ENCODE assay signal across 10 mouse cellular contexts in the genomic region with DNA sequence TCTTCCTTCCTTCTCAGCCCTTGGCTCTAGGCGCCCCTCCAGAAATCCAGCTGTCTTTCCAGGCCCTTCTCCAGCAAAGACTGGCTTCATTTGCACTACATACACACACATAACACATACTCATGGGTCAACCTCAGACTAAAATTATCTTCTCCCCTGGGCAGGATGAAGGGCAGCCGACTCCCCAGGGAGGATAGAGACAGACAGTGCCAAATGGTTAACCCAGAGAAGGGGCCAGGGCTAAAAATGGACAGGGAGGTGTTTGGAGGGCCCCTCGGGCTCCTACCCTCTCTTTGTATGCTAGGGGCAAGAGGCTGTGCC. TPM values are rescaled to one million over a fixed set of nuclear protein-coding genes. Genes with fewer than 3 reads are reported as not detected.
DNase-seq lines count a peak whose midpoint lies in the region; ATAC-seq and TF ChIP-seq lines count a peak whose summit lies in the region.
"Had no signal": no experiment of that assay in that cellular context is flagged by ENCODE, and none has a peak within 500 bp of the region (broad histone marks: within the 10 kb centered on the region; RNA-seq: fewer than 3 reads in every experiment).

No protein-coding gene starts in this region.

- H3K9ac ChIP-seq in stomach, postnatal 0 days (ENCODE audit: low read length): no peak overlapping the region
- H3K9ac ChIP-seq: forebrain, embryonic 12.5 days; stomach, embryonic 15.5 days had no signal

- TF ChIP-seq EP300 in stomach, postnatal 0 days (optimal IDR thresholded peaks at IDR 0.05): no peak

- 71% methylated on average over 3 of the region's 3 CpGs for WGBS in heart, embryonic 10.5 days
- 88% methylated on average over 3 of the region's 3 CpGs for WGBS in thymus, adult 2 months
- WGBS in limb, embryonic 10.5 days: 73% methylated on average over 3 of the region's 3 CpGs
- WGBS in stomach, postnatal 0 days: 56% methylated on average over 3 of the region's 3 CpGs

- TF ChIP-seq POLR2A in thymus, adult 2 months (IDR thresholded peaks at IDR 0.05; ENCODE audit: control insufficient read depth, extremely low read depth, insufficient read depth, low read length, poor library complexity): no peak

- no peaks in the 10 kb centered on the region for H3K9me3 ChIP-seq in heart, embryonic 10.5 days
- no peaks in the 10 kb centered on the region for H3K9me3 ChIP-seq in limb, embryonic 10.5 days (replicated peaks)
- H3K9me3 ChIP-seq in stomach, postnatal 0 days (ENCODE audit: control insufficient read depth, low read length): no peaks in the 10 kb centered on the region
- H3K9me3 ChIP-seq: forebrain, embryonic 12.5 days; stomach, embryonic 15.5 days had no signal

- no peak overlapping the region for H3K4me3 ChIP-seq in heart, embryonic 10.5 days
- H3K4me3 ChIP-seq in thymus, adult 2 months (ENCODE audit: control insufficient read depth, insufficient read depth, low read length): no peak overlapping the region
- H3K4me3 ChIP-seq in limb, embryonic 10.5 days: no peak overlapping the region
- no peak overlapping the region for H3K4me3 ChIP-seq in stomach, postnatal 0 days (ENCODE audit: low read depth, low read length)
- H3K4me3 ChIP-seq: forebrain, embryonic 12.5 days; stomach, embryonic 15.5 days had no signal

- no peak for TF ChIP-seq CTCF in thymus, adult 2 months (IDR thresholded peaks at IDR 0.05; ENCODE audit: borderline replicate concordance, control insufficient read depth, extremely low read depth, insufficient read depth, low read length, poor library complexity)
- TF ChIP-seq CTCF in stomach, postnatal 0 days (IDR thresholded peaks at IDR 0.05; ENCODE audit: low read depth): no peak

- H3K36me3 ChIP-seq in heart, embryonic 10.5 days: peaks cover 41% of the 10 kb centered on the region
- H3K36me3 ChIP-seq in thymus, adult 2 months (ENCODE audit: control insufficient read depth, insufficient read depth, low read length): peaks cover 36% of the 10 kb centered on the region
- H3K36me3 ChIP-seq in limb, embryonic 10.5 days: peaks cover 62% of the 10 kb centered on the region
- H3K36me3 ChIP-seq in stomach, postnatal 0 days (ENCODE audit: control insufficient read depth, insufficient read depth, low read length): peaks cover 9% of the 10 kb centered on the region

- no peak for ATAC-seq in stomach, postnatal 0 days (ENCODE audit: low FRiP score, low TSS enrichment)

- intact Hi-C loops in heart, postnatal 36 days (cut with DNase I): no loop called here

- peak; percentile 61 for DNase-seq in heart, embryonic 10.5 days (ENCODE audit: low spot score)
- no peak for DNase-seq in heart, postnatal 36 days
- no peak for DNase-seq in thymus, adult 2 months
- DNase-seq in thymus, adult 18-20 months: no peak
- DNase-seq in limb, embryonic 10.5 days (ENCODE audit: low spot score): no peak
- DNase-seq in stomach, postnatal 0 days (ENCODE audit: low spot score): no peak
- no peak for DNase-seq in cerebellum, postnatal 4 days (ENCODE audit: low spot score in 2 of 2)
- DNase-seq in layer of hippocampus, postnatal 36 days: no peak

- H3K4me2 ChIP-seq in stomach, postnatal 0 days (replicated peaks; ENCODE audit: low read depth): no peak overlapping the region
- H3K4me2 ChIP-seq: forebrain, embryonic 12.5 days; stomach, embryonic 15.5 days had no signal

- peaks cover 58% of the 10 kb centered on the region for H3K27me3 ChIP-seq in heart, embryonic 10.5 days (ENCODE audit: insufficient read depth, poor library complexity, severe bottlenecking)
- no peaks in the 10 kb centered on the region for H3K27me3 ChIP-seq in thymus, adult 2 months (ENCODE audit: control insufficient read depth, insufficient read depth, low read length)
- H3K27me3 ChIP-seq in limb, embryonic 10.5 days (ENCODE audit: low read depth, poor library complexity, severe bottlenecking): no peaks in the 10 kb centered on the region
- no peaks in the 10 kb centered on the region for H3K27me3 ChIP-seq in stomach, postnatal 0 days (ENCODE audit: control insufficient read depth, insufficient read depth, low read length)
- H3K27me3 ChIP-seq: forebrain, embryonic 12.5 days; stomach, embryonic 15.5 days had no signal

- peaks cover 84% of the 10 kb centered on the region for H3K4me1 ChIP-seq in heart, embryonic 10.5 days
- peaks cover 46% of the 10 kb centered on the region for H3K4me1 ChIP-seq in thymus, adult 2 months (replicated peaks; ENCODE audit: control insufficient read depth, insufficient read depth, low read length)
- H3K4me1 ChIP-seq in limb, embryonic 10.5 days: peaks cover 18% of the 10 kb centered on the region
- H3K4me1 ChIP-seq in stomach, postnatal 0 days (replicated peaks; ENCODE audit: control insufficient read depth, insufficient read depth): peaks cover 9% of the 10 kb centered on the region

- peak overlapping the region; percentile 81 for H3K27ac ChIP-seq in heart, embryonic 10.5 days
- peak overlapping the region; percentile 76 for H3K27ac ChIP-seq in thymus, adult 2 months (ENCODE audit: control insufficient read depth, insufficient read depth, low read length)
- peak overlapping the region; percentile 53 for H3K27ac ChIP-seq in limb, embryonic 10.5 days
- 0 out of 2 replicates have a peak overlapping the region, but pooled peaks have one; percentile 61 for H3K27ac ChIP-seq in stomach, postnatal 0 days (replicated peaks)

RNA-seq across cellular contexts. Expression of a gene that starts 23.8 kb away (rescaled TPM):
- polyA plus RNA-seq in heart, embryonic 10.5 days (2016; fragmentation: Nextera tagmentation; extraction: Ambion mirVana): 6.5 and 9.2 TPM in 2 replicates
- 10 to 100 TPM; 18.0 to 19.8 TPM for total RNA-seq in heart, postnatal 36 days (2021)
- 479 and 508 TPM in 2 replicates for polyA plus RNA-seq in thymus, adult 2 months (2012; rRNA removed)
- 11.2 and 12.0 TPM in 2 replicates for polyA plus RNA-seq in limb, embryonic 10.5 days (2016; fragmentation: Nextera tagmentation; extraction: Ambion mirVana)
- polyA plus RNA-seq in stomach, postnatal 0 days (2015; fragmentation: Nextera tagmentation; extraction: Ambion mirVana): 17.1 and 21.0 TPM in 2 replicates
- 100 to 1,000 TPM; 189 to 197 TPM for total RNA-seq in layer of hippocampus, postnatal 36 days (2021)

RNA-seq across cellular contexts. Expression of a gene that starts 58.8 kb away (rescaled TPM):
- polyA plus RNA-seq in heart, embryonic 10.5 days (2016; fragmentation: Nextera tagmentation; extraction: Ambion mirVana): 72.0 and 82.0 TPM in 2 replicates
- 100 to 1,000 TPM in 1 of 2 experiments, 10 to 100 TPM in 1; 55.9 to 114 TPM for total RNA-seq in heart, postnatal 36 days (2021)
- 11.7 and 14.2 TPM in 2 replicates for polyA plus RNA-seq in thymus, adult 2 months (2012; rRNA removed)
- polyA plus RNA-seq in limb, embryonic 10.5 days (2016; fragmentation: Nextera tagmentation; extraction: Ambion mirVana): 55.9 and 56.9 TPM in 2 replicates
- 45.6 and 50.0 TPM in 2 replicates for polyA plus RNA-seq in stomach, postnatal 0 days (2015; fragmentation: Nextera tagmentation; extraction: Ambion mirVana)
- total RNA-seq in layer of hippocampus, postnatal 36 days (2021): 10 to 100 TPM; 55.9 to 62.1 TPM

Comparison
In these comparisons a context has a peak if more than half of its experiments do, and no peak if none do; other contexts are left out.
1. RNA of a gene that starts 23.8 kb away (polyA plus RNA-seq): 479 to 508 TPM in thymus, adult 2 months; 17.1 to 21.0 TPM in stomach, postnatal 0 days, 11.2 to 12.0 TPM in limb, embryonic 10.5 days and 6.5 to 9.2 TPM in heart, embryonic 10.5 days; every median in the first group is over 10 times any median in the second.
2. Peak in every context shown above with its lines, with median percentiles within 50 percentile points of each other: H3K27ac ChIP-seq.